Mouse (Mus musculus) cortical plate, adult 2 months (tissue): ENCODE results near the gene Amacr.

ENCODE experiments used
- CTCF ChIP-seq: fragments of 200-500 bp; IDR thresholded peaks from 2 replicates; pipeline ENCODE4 v1.5.1; 2011; ENCODE audit warnings: mild to moderate bottlenecking, control low read depth, low read length; ENCODE audit not compliant: insufficient read depth; ENCODE audit errors: extremely low read depth
- POLR2A ChIP-seq: fragments of 200-500 bp; IDR thresholded peaks from 2 replicates; pipeline ENCODE4 v1.6.1; 2011; ENCODE audit warnings: mild to moderate bottlenecking, low read length, control low read depth; ENCODE audit not compliant: insufficient read depth; ENCODE audit errors: extremely low read depth

DNA sequence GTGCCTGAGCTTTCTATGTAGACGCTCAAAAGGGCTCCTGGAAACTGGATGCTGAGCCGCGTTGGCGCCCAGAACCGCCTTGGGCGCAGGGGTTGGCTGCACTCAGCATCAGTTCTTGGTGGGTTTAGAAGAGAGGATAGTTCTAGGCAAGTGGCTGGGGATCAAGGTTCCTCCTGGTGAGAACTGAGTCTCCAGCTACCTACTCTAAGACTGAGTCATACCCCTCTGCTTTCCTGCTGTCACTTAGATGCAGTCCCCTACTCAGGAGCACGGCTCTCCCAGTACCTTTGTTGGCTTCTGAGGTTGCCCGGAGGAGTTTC, 55.8 kb downstream of the Amacr start:
- TF ChIP-seq CTCF = no peak
- no peak for TF ChIP-seq POLR2A
